Mouse (Mus musculus) CH12.LX (cell line): ENCODE data around the gene Stab1. TPM values are rescaled to one million over a fixed set of nuclear protein-coding genes. Genes with fewer than 3 reads are reported as not detected.

Experiments
- DNase-seq: peaks from one replicate; pipeline ENCODE4 v3.0.0-alpha.2; 2013; ENCODE audit errors: extremely low read depth
- H3K27ac ChIP-seq: 2 replicates; pipeline ENCODE4 v1.5.1; 2012; ENCODE audit warnings: low read depth, mild to moderate bottlenecking, control low read depth, moderate library complexity; ENCODE audit not compliant: insufficient read depth
- H3K27me3 ChIP-seq: replicated peaks from 2 replicates; pipeline ENCODE3; 2012; ENCODE audit warnings: inconsistent platforms
- H3K36me3 ChIP-seq, 2 experiments: replicated peaks in 1 of 2; 2 replicates each; pipeline versions ENCODE3 to v1.6.1; 2012; ENCODE audit warnings: inconsistent platforms in 1 of 2, low read length in 1 of 2, mild to moderate bottlenecking in 1 of 2, mixed read lengths in 1 of 2, moderate library complexity in 1 of 2; ENCODE audit not compliant: control insufficient read depth in 1 of 2, insufficient read depth in 1 of 2
- H3K4me1 ChIP-seq, 2 experiments: 2 replicates each; pipeline ENCODE4 v1.6.1; 2012; ENCODE audit warnings: inconsistent platforms in 1 of 2, moderate library complexity in 1 of 2; ENCODE audit not compliant: insufficient read depth in 2 of 2, control insufficient read depth in 1 of 2
- H3K4me2 ChIP-seq: 2 replicates; pipeline ENCODE4 v1.6.1; 2012; ENCODE audit warnings: low read depth, mild to moderate bottlenecking, control low read depth; ENCODE audit not compliant: poor library complexity, insufficient read depth, severe bottlenecking
- H3K4me3 ChIP-seq, 3 experiments: fragments of 150-350 bp in 1 of 3; sonication (generic) in 1 of 3; replicated peaks in 1 of 3; 2 replicates each; pipeline versions ENCODE3 to v1.5.1; 2011 to 2012; ENCODE audit warnings: low read depth in 2 of 3, low read length in 2 of 3, mild to moderate bottlenecking in 2 of 3, moderate library complexity in 2 of 3, control low read depth in 1 of 3, improper control_type of control experiment in 1 of 3, inconsistent platforms in 1 of 3, mixed read lengths in 1 of 3; ENCODE audit not compliant: poor library complexity in 1 of 3
- H3K79me2 ChIP-seq: replicated peaks from 2 replicates; pipeline ENCODE4 v1.6.1; 2012; ENCODE audit warnings: mild to moderate bottlenecking, moderate library complexity; ENCODE audit not compliant: control insufficient read depth, poor library complexity, insufficient read depth, severe bottlenecking; ENCODE audit errors: extremely low read depth
- H3K9ac ChIP-seq: 2 replicates; pipeline ENCODE4 v1.6.1; 2012; ENCODE audit warnings: low read depth, mild to moderate bottlenecking, control low read depth, moderate library complexity; ENCODE audit not compliant: insufficient read depth
- H3K9me3 ChIP-seq: replicated peaks from 2 replicates; pipeline ENCODE3; 2012; ENCODE audit warnings: low read length, inconsistent platforms, mixed read lengths
- CHD2 ChIP-seq: IDR thresholded peaks from 2 replicates; pipeline ENCODE4 v1.6.1; 2011; ENCODE audit warnings: low read length, improper control_type of control experiment
- CTCF ChIP-seq, 2 experiments: IDR thresholded peaks in 1 of 2; conservative IDR thresholded peaks in 1 of 2; 2 replicates each; pipeline ENCODE4 v1.5.1; 2011 to 2012; ENCODE audit warnings: low read depth in 2 of 2, low read length in 2 of 2, improper control_type of control experiment in 1 of 2, inconsistent platforms in 1 of 2, mild to moderate bottlenecking in 1 of 2, moderate library complexity in 1 of 2
- E2F4 ChIP-seq: IDR thresholded peaks from 2 replicates; pipeline ENCODE4 v1.6.1; 2011; ENCODE audit warnings: low read depth, low read length, improper control_type of control experiment; ENCODE audit not compliant: insufficient replicate concordance
- ELF1 ChIP-seq: IDR thresholded peaks from 2 replicates; pipeline ENCODE4 v1.6.1; 2014; ENCODE audit warnings: low read depth, mild to moderate bottlenecking, inconsistent platforms, low read length, improper control_type of control experiment
- EP300 ChIP-seq: IDR thresholded peaks from 2 replicates; pipeline ENCODE4 v1.6.1; 2011; ENCODE audit warnings: low read length, improper control_type of control experiment
- ETS1 ChIP-seq: conservative IDR thresholded peaks from 2 replicates; pipeline ENCODE4 v1.6.1; 2012; ENCODE audit warnings: low read depth, mild to moderate bottlenecking, inconsistent platforms, low read length, improper control_type of control experiment, moderate library complexity
- GABPA ChIP-seq: IDR thresholded peaks from 2 replicates; pipeline ENCODE4 v1.6.1; 2012; ENCODE audit warnings: low read depth, low read length, improper control_type of control experiment, inconsistent platforms; ENCODE audit not compliant: insufficient replicate concordance
- JUN ChIP-seq: IDR thresholded peaks from 2 replicates; pipeline ENCODE4 v1.6.1; 2011; ENCODE audit warnings: low read depth, mild to moderate bottlenecking, low read length, improper control_type of control experiment, moderate library complexity; ENCODE audit not compliant: insufficient read depth
- KAT2A ChIP-seq: IDR thresholded peaks from 2 replicates; pipeline ENCODE4 v1.6.1; 2012; ENCODE audit warnings: low read length, improper control_type of control experiment, inconsistent platforms; ENCODE audit not compliant: insufficient replicate concordance
- MXI1 ChIP-seq: IDR thresholded peaks from 2 replicates; pipeline ENCODE4 v1.6.1; 2011; ENCODE audit warnings: mild to moderate bottlenecking, low read depth, low read length, improper control_type of control experiment
- MYC ChIP-seq: IDR thresholded peaks from 2 replicates; pipeline ENCODE4 v1.6.1; 2011; ENCODE audit warnings: low read depth, mild to moderate bottlenecking, improper control_type of control experiment, low read length
- NRF1 ChIP-seq: IDR thresholded peaks from 2 replicates; pipeline ENCODE4 v1.6.1; 2014; ENCODE audit warnings: low read depth, mild to moderate bottlenecking, inconsistent platforms, low read length, improper control_type of control experiment, moderate library complexity
- PAX5 ChIP-seq: IDR thresholded peaks from 2 replicates; pipeline ENCODE4 v1.6.1; 2012; ENCODE audit warnings: low read length, inconsistent platforms, mixed read lengths
- POLR2A ChIP-seq: IDR thresholded peaks from 2 replicates; pipeline ENCODE4 v1.6.1; 2011; ENCODE audit warnings: low read depth, mild to moderate bottlenecking, improper control_type of control experiment, low read length
- RAD21 ChIP-seq: IDR thresholded peaks from 2 replicates; pipeline ENCODE4 v1.6.1; 2011; ENCODE audit warnings: low read depth, mild to moderate bottlenecking, low read length, improper control_type of control experiment, moderate library complexity
- RCOR1 ChIP-seq: conservative IDR thresholded peaks from 2 replicates; pipeline ENCODE4 v1.6.1; 2012; ENCODE audit warnings: low read depth, mild to moderate bottlenecking, inconsistent platforms, low read length, improper control_type of control experiment
- SMC3 ChIP-seq: IDR thresholded peaks from 2 replicates; pipeline ENCODE4 v1.6.1; 2011; ENCODE audit warnings: low read depth, low read length, improper control_type of control experiment
- TBP ChIP-seq: conservative IDR thresholded peaks from 2 replicates; pipeline ENCODE4 v1.6.1; 2011; ENCODE audit warnings: low read depth, low read length, improper control_type of control experiment
- USF2 ChIP-seq: conservative IDR thresholded peaks from 2 replicates; pipeline ENCODE4 v1.6.1; 2011; ENCODE audit warnings: low read depth, low read length, improper control_type of control experiment
- ZC3H11A ChIP-seq: IDR thresholded peaks from 2 replicates; pipeline ENCODE4 v1.6.1; 2012; ENCODE audit warnings: low read depth, mild to moderate bottlenecking, inconsistent platforms, low read length, improper control_type of control experiment
- ZMIZ1 ChIP-seq: IDR thresholded peaks from 2 replicates; pipeline ENCODE4 v1.6.1; 2012; ENCODE audit warnings: low read depth, mild to moderate bottlenecking, inconsistent platforms, low read length, improper control_type of control experiment
- dilution Hi-C: fragments of 300-500 bp; cut with MboI; formaldehyde crosslinking; loops from 2 replicates; pipeline ENCODE4 v1.14.3; 2020; ENCODE audit warnings: low sequenced_read_pairs; ENCODE audit not compliant: extremely low pct_unique_long_range_greater_than_20kb, extremely low pct_ligation_motif_present
- in situ Hi-C: fragments of 300-500 bp; cut with MboI; formaldehyde crosslinking; loops from 3 replicates; pipeline ENCODE4 v1.14.3; 2019; ENCODE audit warnings: low sequenced_read_pairs, low pct_ligation_motif_present, low pct_unique_long_range_greater_than_20kb, mixed read lengths
- polyA plus RNA-seq: library from polyadenylated mRNA; unstranded; fragments of >175 nt; gene quantifications from 2 replicates; pipeline ENCODE4 v1.2.1, GENCODE M21; 2012; ENCODE audit warnings: low read depth; ENCODE audit not compliant: insufficient read length
- total RNA-seq, 2 experiments: library from RNA; depleted of rRNA; stranded (reverse); fragments of 300-350 nt in 1 of 2; fragments of >200 nt in 1 of 2; gene quantifications; 2 replicates each; pipeline ENCODE4 v1.2.3; 2012 to 2014

The Stab1 gene
- total and polyA plus RNA-seq, 3 experiments, result 3.9 to 11.2 (median 5.8) TPM

- H3K4me3 ChIP-seq, result no peak overlapping the region
- in situ Hi-C loops, result no loop called here
- no peak overlapping the region for H3K27ac ChIP-seq
- TF ChIP-seq PAX5 (no peak), NRF1 (no peak), USF2 (no peak), E2F4 (no peak), CTCF (conservative IDR thresholded peaks at IDR 0.05 in 1 of 2, IDR thresholded peaks at IDR 0.05 in 1 of 2; ENCODE audit: low read depth in 2 of 2, low read length in 2 of 2) (no peak), ELF1 (no peak), SMC3 (no peak), TBP (no peak), ETS1 (no peak), RAD21 (no peak), GABPA (no peak), MYC (no peak), ZC3H11A (no peak), MXI1 (no peak), EP300 (no peak), JUN (no peak), POLR2A (no peak), RCOR1 (no peak)
- H3K79me2 ChIP-seq, result peaks cover 14% of the 10 kb centered on the region
- no peaks in the 10 kb centered on the region for H3K9me3 ChIP-seq
- dilution Hi-C loops, result no loop called here
- no peak overlapping the region for H3K9ac ChIP-seq
- peaks cover 52 to 90% of the 10 kb centered on the region in 2 experiments for H3K36me3 ChIP-seq
- H3K4me1 ChIP-seq, result peaks cover 2 to 27% of the 10 kb centered on the region in 2 experiments; a peak in 3 of 4 replicates
- no peak overlapping the region for H3K4me2 ChIP-seq
- no peaks in the 10 kb centered on the region for H3K27me3 ChIP-seq
- no peak for DNase-seq
These were observed 26.6 kb upstream of the Stab1 start for GRCm38 (mm10) chr14:31194891-31195513.

- peaks cover 2 to 25% of the 10 kb centered on the region in 2 experiments; a peak in 3 of 4 replicates for H3K4me1 ChIP-seq
These were observed 26.0 kb upstream of the Stab1 start for GRCm38 (mm10) chr14:31194441-31194840.

More at GRCm38 (mm10) chr14:31194441-31194840, 26.0 kb upstream of the Stab1 start:
- H3K79me2 ChIP-seq, result peaks cover 14% of the 10 kb centered on the region
- no peaks in the 10 kb centered on the region for H3K27me3 ChIP-seq
- no peak for DNase-seq
- dilution Hi-C loops, result no loop called here
- H3K9me3 ChIP-seq, result no peaks in the 10 kb centered on the region
- in situ Hi-C loops, result no loop called here
- H3K9ac ChIP-seq, result no peak overlapping the region
- TF ChIP-seq TBP, result no peak
- TF ChIP-seq ZC3H11A, result no peak
- TF ChIP-seq PAX5, result no peak
- no peak for TF ChIP-seq CHD2
- TF ChIP-seq ZMIZ1, result no peak
- no peak for TF ChIP-seq ELF1
- no peak for TF ChIP-seq RCOR1
- no peak for TF ChIP-seq RAD21
- no peak for TF ChIP-seq MYC
- no peak for TF ChIP-seq KAT2A
- no peak overlapping the region for H3K4me3 ChIP-seq
- H3K36me3 ChIP-seq, result peaks cover 57 to 90% of the 10 kb centered on the region in 2 experiments
- H3K27ac ChIP-seq, result no peak overlapping the region
- no peak overlapping the region for H3K4me2 ChIP-seq
